In genomic region chr5:113874063-113875024, GRCm38 (mm10) we compare ENCODE assay signal across 9 mouse cellular contexts. TPM values are rescaled to one million over a fixed set of nuclear protein-coding genes. Genes with fewer than 3 reads are reported as not detected.
DNase-seq lines count a peak whose midpoint lies in the region; ATAC-seq lines count a peak whose summit lies in the region.
"Had no signal": no experiment of that assay in that cellular context is flagged by ENCODE, and none has a peak within 500 bp of the region (broad histone marks: within the 10 kb centered on the region; RNA-seq: fewer than 3 reads in every experiment).

No protein-coding gene starts in this region.

- peaks cover 89% of the 10 kb centered on the region for H3K4me1 ChIP-seq in heart, embryonic 12.5 days (replicated peaks)
- peaks cover 82% of the 10 kb centered on the region for H3K4me1 ChIP-seq in forebrain, embryonic 12.5 days

- peak overlapping the region; percentile 22; the same call in 1 of the 2 replicates for H3K4me3 ChIP-seq in heart, embryonic 12.5 days
- peak overlapping the region; percentile 20 for H3K4me3 ChIP-seq in forebrain, embryonic 12.5 days (replicated peaks)

- H3K27me3 ChIP-seq in heart, embryonic 12.5 days (replicated peaks), result no peaks in the 10 kb centered on the region
- H3K27me3 ChIP-seq in forebrain, embryonic 12.5 days, result no peaks in the 10 kb centered on the region
- H3K27me3 ChIP-seq: CH12.LX had no signal

- WGBS in heart, embryonic 12.5 days, result 51% methylated on average over 19 of the region's 19 CpGs
- WGBS in forebrain, embryonic 12.5 days, result 58% methylated on average over 19 of the region's 19 CpGs

- no peak for DNase-seq in heart, postnatal 25 days (ENCODE audit: low spot score)
- DNase-seq in 3T3-L1 (ENCODE audit: low read depth, low spot score), result peak; percentile 84
- peak; percentile 47 for DNase-seq in lung, postnatal 36 days
- DNase-seq in MN1 (ENCODE audit: low spot score), result no peak
- DNase-seq in embryo, embryonic 10 days (ENCODE audit: low spot score), result no peak
- no peak for DNase-seq in gastrocnemius, postnatal 10 days

- H3K9me3 ChIP-seq in heart, embryonic 12.5 days (replicated peaks), result no peaks in the 10 kb centered on the region
- no peaks in the 10 kb centered on the region for H3K9me3 ChIP-seq in forebrain, embryonic 12.5 days

- intact Hi-C loops in heart, postnatal 25 days (cut with DNase I), result loop anchor here (2.0 to 5.0 kb wide), 2 partner anchors 14 to 33 kb away; partner anchors contain the start of gene Coro1c

- no peak for ATAC-seq in heart, embryonic 12.5 days (ENCODE audit: insufficient number of reproducible peaks, low FRiP score)
- no peak for ATAC-seq in forebrain, embryonic 12.5 days (ENCODE audit: low FRiP score)

- H3K4me2 ChIP-seq in heart, embryonic 12.5 days, result peak overlapping the region; percentile 62
- peak overlapping the region; percentile 43 for H3K4me2 ChIP-seq in forebrain, embryonic 12.5 days

- H3K27ac ChIP-seq in heart, embryonic 12.5 days (ENCODE audit: poor library complexity, severe bottlenecking), result peak overlapping the region; percentile 88
- peak overlapping the region; percentile 100 for H3K27ac ChIP-seq in forebrain, embryonic 12.5 days

- peak overlapping the region; percentile 70 for H3K9ac ChIP-seq in heart, embryonic 12.5 days
- peak overlapping the region; percentile 56 for H3K9ac ChIP-seq in forebrain, embryonic 12.5 days

- peaks cover 37% of the 10 kb centered on the region for H3K36me3 ChIP-seq in heart, embryonic 12.5 days
- H3K36me3 ChIP-seq in forebrain, embryonic 12.5 days (replicated peaks), result peaks cover 22% of the 10 kb centered on the region

RNA-seq across cellular contexts. Expression of gene Coro1c, which starts 34.2 kb away (rescaled TPM):
- 137 and 141 TPM in 2 replicates for polyA plus RNA-seq in heart, embryonic 12.5 days (2016; fragmentation: Nextera tagmentation; extraction: Ambion mirVana)
- total RNA-seq in heart, postnatal 25 days (2021), result 10 to 100 TPM; 34.5 to 35.2 TPM
- 256 and 277 TPM in 2 replicates for polyA plus RNA-seq in forebrain, embryonic 12.5 days (2016; fragmentation: Nextera tagmentation; extraction: Ambion mirVana)
- 10 to 100 TPM; 39.1 to 48.9 TPM for total RNA-seq in gastrocnemius, postnatal 10 days (2021)

RNA-seq across cellular contexts. Expression of gene Selplg, which starts 41.9 kb away (rescaled TPM):
- polyA plus RNA-seq in heart, embryonic 12.5 days (2016; fragmentation: Nextera tagmentation; extraction: Ambion mirVana), result 0.51 and 0.72 TPM in 2 replicates
- total RNA-seq in heart, postnatal 25 days (2021), result 1 to 10 TPM; 2.4 to 3.6 TPM
- 0.82 and 0.88 TPM in 2 replicates for polyA plus RNA-seq in forebrain, embryonic 12.5 days (2016; fragmentation: Nextera tagmentation; extraction: Ambion mirVana)
- 1 to 10 TPM; 1.8 to 3.3 TPM for total RNA-seq in gastrocnemius, postnatal 10 days (2021)

Comparison
In these comparisons a context has a peak if more than half of its experiments do, and no peak if none do; other contexts are left out.
1. DNase-seq: peak in 3T3-L1 (single experiment) and lung, postnatal 36 days (single experiment); none in heart, postnatal 25 days (single experiment), MN1 (single experiment), embryo, embryonic 10 days (single experiment) and gastrocnemius, postnatal 10 days (single experiment).